Mouse (Mus musculus): ENCODE measurements around the gene Olfr51. TPM values are rescaled to one million over a fixed set of nuclear protein-coding genes. Genes with fewer than 3 reads are reported as not detected.

Gene Olfr51
- not detected in 2 replicates for polyA plus RNA-seq (2015; fragmentation: Nextera tagmentation; extraction: Ambion mirVana)

GRCm38 (mm10) chr11:51003296-51003695 is at the start of gene Olfr51:
Olfr51 (plus strand) TSS chr11:51003596.
- Histone ChIP-seq H3K4me1 (ENCODE audit: control insufficient read depth, insufficient read depth, low read length) (no peaks in the 10 kb centered on the region), H3K36me3 (ENCODE audit: control insufficient read depth, insufficient read depth, low read length) (no peaks in the 10 kb centered on the region), H3K27me3 (ENCODE audit: control insufficient read depth, insufficient read depth, low read depth, low read length) (no peaks in the 10 kb centered on the region), H3K9ac (ENCODE audit: low read depth, low read length) (no peak within 1 kb of the TSS), H3K4me2 (ENCODE audit: low read length) (no peak within 1 kb of the TSS), H3K9me3 (replicated peaks; ENCODE audit: control insufficient read depth, low read length, poor library complexity, severe bottlenecking) (no peaks in the 10 kb centered on the region; the same call in 1 of the 2 replicates), H3K4me3 (ENCODE audit: low read depth, low read length) (no peak within 1 kb of the TSS), H3K27ac (ENCODE audit: low read length) (no peak within 1 kb of the TSS)
- 74% methylated on average over 5 of the region's 5 CpGs for WGBS
- ATAC-seq = no peak

- Histone ChIP-seq H3K36me3 (ENCODE audit: control insufficient read depth, insufficient read depth, low read length) (no peaks in the 10 kb centered on the region), H3K4me3 (ENCODE audit: low read depth, low read length) (no peak within 1 kb of the TSS), H3K9me3 (replicated peaks; ENCODE audit: control insufficient read depth, low read length, poor library complexity, severe bottlenecking) (no peaks in the 10 kb centered on the region), H3K4me2 (ENCODE audit: low read length) (no peak within 1 kb of the TSS), H3K4me1 (ENCODE audit: control insufficient read depth, insufficient read depth, low read length) (no peaks in the 10 kb centered on the region), H3K9ac (ENCODE audit: low read depth, low read length) (no peak within 1 kb of the TSS), H3K27me3 (ENCODE audit: control insufficient read depth, insufficient read depth, low read depth, low read length) (no peaks in the 10 kb centered on the region), H3K27ac (ENCODE audit: low read length) (no peak within 1 kb of the TSS)
- ATAC-seq = no peak
- 66% methylated on average over 6 of the region's 6 CpGs for WGBS
Observed at GRCm38 (mm10) chr11:50953665-50954064, 49.7 kb upstream of the Olfr51 start, which contains the start of gene Prop1. Prop1 (minus strand) TSS chr11:50953765.

GRCm38 (mm10) chr11:50964886-50965285 is 38.5 kb upstream of the Olfr51 start:
- no peaks in the 10 kb centered on the region for H3K27me3 ChIP-seq (ENCODE audit: control insufficient read depth, insufficient read depth, low read depth, low read length)
- no peak overlapping the region for H3K4me2 ChIP-seq (ENCODE audit: low read length)
- ATAC-seq = no peak
- H3K27ac ChIP-seq (ENCODE audit: low read length) = no peak overlapping the region
- no peaks in the 10 kb centered on the region for H3K9me3 ChIP-seq (replicated peaks; ENCODE audit: control insufficient read depth, low read length, poor library complexity, severe bottlenecking)
- WGBS = 86% methylated on average over 2 of the region's 2 CpGs
- no peaks in the 10 kb centered on the region for H3K36me3 ChIP-seq (ENCODE audit: control insufficient read depth, insufficient read depth, low read length)
- no peaks in the 10 kb centered on the region for H3K4me1 ChIP-seq (ENCODE audit: control insufficient read depth, insufficient read depth, low read length)
- no peak overlapping the region for H3K9ac ChIP-seq (ENCODE audit: low read depth, low read length)
- H3K4me3 ChIP-seq (ENCODE audit: low read depth, low read length) = no peak overlapping the region

GRCm38 (mm10) chr11:50966230-50966629 is 37.2 kb upstream of the Olfr51 start, which contains the start of gene Olfr1378:
Olfr1378 (plus strand) TSS chr11:50966530.
- Histone ChIP-seq H3K4me3 (ENCODE audit: low read depth, low read length) (no peak within 1 kb of the TSS), H3K9ac (ENCODE audit: low read depth, low read length) (no peak within 1 kb of the TSS), H3K9me3 (replicated peaks; ENCODE audit: control insufficient read depth, low read length, poor library complexity, severe bottlenecking) (no peaks in the 10 kb centered on the region), H3K4me1 (ENCODE audit: control insufficient read depth, insufficient read depth, low read length) (no peaks in the 10 kb centered on the region), H3K4me2 (ENCODE audit: low read length) (no peak within 1 kb of the TSS), H3K27me3 (ENCODE audit: control insufficient read depth, insufficient read depth, low read depth, low read length) (no peaks in the 10 kb centered on the region), H3K36me3 (ENCODE audit: control insufficient read depth, insufficient read depth, low read length) (no peaks in the 10 kb centered on the region), H3K27ac (ENCODE audit: low read length) (no peak within 1 kb of the TSS)
- WGBS = 82% methylated on average over 11 of the region's 11 CpGs
- ATAC-seq = no peak

GRCm38 (mm10) chr11:50977216-50977615 is 26.2 kb upstream of the Olfr51 start:
- H3K4me2 ChIP-seq (ENCODE audit: low read length) = no peak overlapping the region
- H3K9me3 ChIP-seq (replicated peaks; ENCODE audit: control insufficient read depth, low read length, poor library complexity, severe bottlenecking) = no peaks in the 10 kb centered on the region
- no peak overlapping the region for H3K4me3 ChIP-seq (ENCODE audit: low read depth, low read length)
- ATAC-seq = no peak
- no peaks in the 10 kb centered on the region for H3K27me3 ChIP-seq (ENCODE audit: control insufficient read depth, insufficient read depth, low read depth, low read length)
- no peak overlapping the region for H3K9ac ChIP-seq (ENCODE audit: low read depth, low read length)
- WGBS = 65% methylated on average over 4 of the region's 4 CpGs
- H3K27ac ChIP-seq (ENCODE audit: low read length) = no peak overlapping the region
- H3K4me1 ChIP-seq (ENCODE audit: control insufficient read depth, insufficient read depth, low read length) = no peaks in the 10 kb centered on the region
- H3K36me3 ChIP-seq (ENCODE audit: control insufficient read depth, insufficient read depth, low read length) = no peaks in the 10 kb centered on the region

GRCm38 (mm10) chr11:50981667-50982066 is 21.7 kb upstream of the Olfr51 start, which contains the start of gene Olfr1377:
Olfr1377 (plus strand) TSS chr11:50981967.
- no peak within 1 kb of the TSS for H3K27ac ChIP-seq (ENCODE audit: low read length)
- H3K27me3 ChIP-seq (ENCODE audit: control insufficient read depth, insufficient read depth, low read depth, low read length) = no peaks in the 10 kb centered on the region
- no peak within 1 kb of the TSS for H3K4me3 ChIP-seq (ENCODE audit: low read depth, low read length)
- no peak within 1 kb of the TSS for H3K9ac ChIP-seq (ENCODE audit: low read depth, low read length)
- no peaks in the 10 kb centered on the region for H3K9me3 ChIP-seq (replicated peaks; ENCODE audit: control insufficient read depth, low read length, poor library complexity, severe bottlenecking)
- no peak for ATAC-seq
- H3K36me3 ChIP-seq (ENCODE audit: control insufficient read depth, insufficient read depth, low read length) = no peaks in the 10 kb centered on the region
- no peaks in the 10 kb centered on the region for H3K4me1 ChIP-seq (ENCODE audit: control insufficient read depth, insufficient read depth, low read length)
- 68% methylated on average over 5 of the region's 5 CpGs for WGBS
- H3K4me2 ChIP-seq (ENCODE audit: low read length) = no peak within 1 kb of the TSS

- no peaks in the 10 kb centered on the region for H3K27me3 ChIP-seq (ENCODE audit: control insufficient read depth, insufficient read depth, low read depth, low read length)
- no peaks in the 10 kb centered on the region for H3K9me3 ChIP-seq (replicated peaks; ENCODE audit: control insufficient read depth, low read length, poor library complexity, severe bottlenecking)
- no peak overlapping the region for H3K4me3 ChIP-seq (ENCODE audit: low read depth, low read length)
- WGBS = 75% methylated on average over 5 of the region's 5 CpGs
- H3K4me2 ChIP-seq (ENCODE audit: low read length) = no peak overlapping the region
- no peak overlapping the region for H3K27ac ChIP-seq (ENCODE audit: low read length)
- ATAC-seq = no peak
- H3K9ac ChIP-seq (ENCODE audit: low read depth, low read length) = no peak overlapping the region
- no peaks in the 10 kb centered on the region for H3K4me1 ChIP-seq (ENCODE audit: control insufficient read depth, insufficient read depth, low read length)
- no peaks in the 10 kb centered on the region for H3K36me3 ChIP-seq (ENCODE audit: control insufficient read depth, insufficient read depth, low read length)
Observed at GRCm38 (mm10) chr11:51011821-51012220, 8.4 kb downstream of the Olfr51 start.

GRCm38 (mm10) chr11:51013936-51014335 is 10.5 kb downstream of the Olfr51 start, which contains the start of gene Olfr54:
Olfr54 (plus strand) TSS chr11:51014236.
- Histone ChIP-seq H3K27me3 (ENCODE audit: control insufficient read depth, insufficient read depth, low read depth, low read length) (no peaks in the 10 kb centered on the region), H3K4me3 (ENCODE audit: low read depth, low read length) (no peak within 1 kb of the TSS), H3K4me2 (ENCODE audit: low read length) (no peak within 1 kb of the TSS), H3K36me3 (ENCODE audit: control insufficient read depth, insufficient read depth, low read length) (no peaks in the 10 kb centered on the region), H3K4me1 (ENCODE audit: control insufficient read depth, insufficient read depth, low read length) (no peaks in the 10 kb centered on the region), H3K27ac (ENCODE audit: low read length) (no peak within 1 kb of the TSS), H3K9ac (ENCODE audit: low read depth, low read length) (no peak within 1 kb of the TSS), H3K9me3 (replicated peaks; ENCODE audit: control insufficient read depth, low read length, poor library complexity, severe bottlenecking) (no peaks in the 10 kb centered on the region)
- WGBS = 67% methylated on average over 1 of the region's 1 CpGs
- no peak for ATAC-seq

GRCm38 (mm10) chr11:51016341-51016740 is 12.9 kb downstream of the Olfr51 start:
- H3K9me3 ChIP-seq (replicated peaks; ENCODE audit: control insufficient read depth, low read length, poor library complexity, severe bottlenecking) = no peaks in the 10 kb centered on the region
- no peak for ATAC-seq
- H3K27me3 ChIP-seq (ENCODE audit: control insufficient read depth, insufficient read depth, low read depth, low read length) = no peaks in the 10 kb centered on the region
- no peak overlapping the region for H3K27ac ChIP-seq (ENCODE audit: low read length)
- H3K4me1 ChIP-seq (ENCODE audit: control insufficient read depth, insufficient read depth, low read length) = no peaks in the 10 kb centered on the region
- 51% methylated on average over 2 of the region's 2 CpGs for WGBS
- H3K36me3 ChIP-seq (ENCODE audit: control insufficient read depth, insufficient read depth, low read length) = no peaks in the 10 kb centered on the region
- no peak overlapping the region for H3K4me3 ChIP-seq (ENCODE audit: low read depth, low read length)
- H3K9ac ChIP-seq (ENCODE audit: low read depth, low read length) = no peak overlapping the region
- H3K4me2 ChIP-seq (ENCODE audit: low read length) = no peak overlapping the region
